Mouse (Mus musculus): Measurements from ENCODE around the gene Ubtd1.
"Not testable (repeated sequence)": the region's sequence is repeated elsewhere in the genome, so short reads cannot be mapped to it uniquely, and the experiment has no call there.

Ubtd1 gene

DNA sequence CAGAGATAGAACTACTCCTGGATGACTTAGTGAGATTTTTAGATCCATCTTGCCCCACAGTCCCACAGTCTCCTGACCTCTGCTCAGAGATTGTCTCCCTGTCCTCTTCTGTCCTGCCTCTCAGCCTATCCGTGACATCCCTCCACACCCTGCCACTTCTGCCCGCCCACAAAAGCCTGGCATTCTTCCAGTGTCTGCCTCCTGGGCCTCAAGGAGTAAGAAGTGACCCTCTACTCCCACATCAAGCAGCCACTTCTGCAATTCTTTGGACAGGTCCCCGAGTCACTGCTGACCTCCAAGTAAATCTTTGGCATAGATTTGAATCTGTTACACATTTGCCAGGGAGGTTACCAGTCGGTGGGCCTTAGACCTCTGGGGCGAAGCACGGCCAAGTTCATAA, 72.7 kb downstream of the Ubtd1 start:
- in situ Hi-C loops (cut with MboI, MseI), result no loop called here

DNA sequence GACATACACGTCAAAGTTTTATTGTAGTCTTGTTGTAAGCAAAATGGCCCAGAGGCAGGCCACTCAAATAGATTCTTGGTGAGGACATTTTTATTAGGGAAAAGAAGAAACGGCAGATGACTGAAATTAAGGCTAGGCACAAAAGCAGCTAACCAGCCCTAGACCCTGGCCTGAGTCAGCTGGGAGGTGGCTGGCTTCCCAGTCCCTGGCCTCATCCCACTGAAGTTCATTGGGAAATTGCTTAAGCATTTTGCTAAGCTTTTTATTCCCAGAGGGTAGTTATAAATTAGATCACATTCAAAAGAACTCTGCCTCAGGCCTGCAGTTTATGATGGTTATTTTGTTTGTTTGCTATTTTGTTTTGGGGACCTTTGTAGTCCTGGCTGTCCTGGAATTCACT, 74.3 kb downstream of the Ubtd1 start:
- in situ Hi-C loops (cut with MboI, MseI), result no loop called here

DNA sequence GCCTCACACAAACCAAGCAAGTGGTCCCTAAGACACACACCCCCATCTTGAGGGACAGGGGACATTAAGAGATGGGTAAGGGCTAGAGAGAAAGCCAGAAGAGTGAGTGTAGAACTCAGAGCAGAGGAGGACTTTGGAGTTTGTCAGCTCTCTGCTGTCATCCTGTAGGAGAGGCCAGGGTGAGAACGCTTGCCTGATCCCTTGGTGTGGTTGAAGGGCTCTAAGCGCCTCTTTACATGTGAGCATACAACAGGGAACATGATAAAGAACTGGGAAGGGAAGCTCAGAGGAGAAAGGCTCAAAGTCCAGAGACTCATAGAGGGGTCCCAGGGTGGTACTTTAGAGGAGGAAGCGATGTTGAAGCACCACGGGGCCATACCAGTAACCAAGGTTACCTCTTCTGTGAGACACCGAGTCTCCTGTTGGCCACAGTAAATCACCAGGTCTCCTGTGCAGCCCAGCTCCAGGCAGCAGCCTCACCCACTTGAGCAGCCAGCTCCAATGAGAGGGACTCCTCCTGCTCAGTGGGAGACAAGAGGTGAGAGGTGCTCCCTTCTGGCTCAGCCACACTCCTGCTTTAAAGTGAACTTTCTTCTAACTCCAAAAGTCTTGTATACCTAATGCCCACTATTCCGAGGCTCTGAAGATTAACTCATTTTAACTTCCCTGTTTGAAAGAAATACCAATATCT, 75.3 kb downstream of the Ubtd1 start:
- in situ Hi-C loops (cut with MboI, MseI), result no loop called here

- in situ Hi-C loops (cut with MboI, MseI), result no loop called here
Observed at GRCm38 (mm10) chr19:42058426-42058825, 76.9 kb downstream of the Ubtd1 start.

- in situ Hi-C loops (cut with MboI, MseI), result no loop called here
Observed at GRCm38 (mm10) chr19:42061443-42061842, 79.9 kb downstream of the Ubtd1 start.

DNA sequence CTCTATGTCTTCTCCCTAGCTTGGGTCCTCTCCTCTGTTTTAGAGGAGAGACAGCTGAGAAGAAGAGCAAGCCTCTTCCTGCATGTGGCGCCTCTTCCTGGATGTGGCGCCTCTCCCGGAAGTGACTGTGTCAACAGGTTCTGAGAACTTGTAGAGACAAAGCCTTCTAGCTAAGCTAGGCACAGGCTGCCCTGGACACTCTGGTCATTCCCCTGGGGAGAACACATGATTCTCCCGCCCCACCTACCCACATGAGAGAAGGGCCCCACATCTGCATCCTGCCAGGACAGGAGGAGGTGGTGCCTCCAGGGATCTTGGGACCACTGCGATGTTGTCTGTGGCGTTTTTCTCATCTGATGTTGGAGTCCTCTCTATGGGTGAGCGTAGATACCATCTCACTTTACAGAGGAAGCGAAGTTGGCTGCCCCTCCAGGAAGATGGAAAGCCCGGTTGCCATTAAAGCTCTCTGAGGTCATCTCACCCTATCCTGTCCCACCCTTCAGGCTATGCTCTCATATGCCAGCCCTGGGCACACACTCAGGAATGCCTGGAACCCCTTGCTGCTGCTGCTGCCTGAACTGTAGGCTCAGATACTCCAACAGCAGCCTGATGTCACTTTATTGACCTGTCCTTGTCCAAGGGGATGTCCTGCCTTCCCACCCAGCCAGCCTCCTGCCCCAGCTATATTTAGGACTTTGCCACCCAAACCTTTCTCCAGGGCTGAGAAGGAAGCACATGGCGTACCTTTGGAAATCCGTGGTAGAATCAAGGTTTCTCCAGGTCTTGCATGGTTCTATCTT, 87.1 kb downstream of the Ubtd1 start:
- in situ Hi-C loops (cut with MboI, MseI), result no loop called here

- in situ Hi-C loops (cut with MboI, MseI), result no loop called here
Observed at GRCm38 (mm10) chr19:42069241-42069525, 87.6 kb downstream of the Ubtd1 start.

DNA sequence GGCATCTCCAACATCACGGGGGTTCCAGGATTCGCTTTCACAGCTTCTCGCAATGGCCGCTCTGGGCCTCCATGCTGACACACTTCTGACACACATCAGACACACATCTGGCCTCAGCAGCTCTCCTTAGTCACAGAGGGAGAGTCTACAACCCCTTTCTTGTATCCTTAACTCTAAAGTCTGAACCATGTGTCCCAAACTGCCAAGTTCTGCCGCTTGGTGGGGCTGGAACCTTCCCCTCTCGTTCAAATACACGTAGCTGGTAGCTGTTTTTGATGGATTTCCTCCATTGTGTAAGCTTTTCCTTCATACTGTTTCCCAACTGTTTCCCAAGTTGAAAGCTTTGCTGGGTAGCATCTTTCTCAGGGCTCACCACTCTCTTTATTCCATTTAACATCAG, 89.7 kb downstream of the Ubtd1 start:
- in situ Hi-C loops (cut with MboI, MseI), result loop anchor here in 1 of 2 experiments (10.0 kb wide), 1 partner anchor 466 kb away; no protein-coding TSS in a partner anchor

DNA sequence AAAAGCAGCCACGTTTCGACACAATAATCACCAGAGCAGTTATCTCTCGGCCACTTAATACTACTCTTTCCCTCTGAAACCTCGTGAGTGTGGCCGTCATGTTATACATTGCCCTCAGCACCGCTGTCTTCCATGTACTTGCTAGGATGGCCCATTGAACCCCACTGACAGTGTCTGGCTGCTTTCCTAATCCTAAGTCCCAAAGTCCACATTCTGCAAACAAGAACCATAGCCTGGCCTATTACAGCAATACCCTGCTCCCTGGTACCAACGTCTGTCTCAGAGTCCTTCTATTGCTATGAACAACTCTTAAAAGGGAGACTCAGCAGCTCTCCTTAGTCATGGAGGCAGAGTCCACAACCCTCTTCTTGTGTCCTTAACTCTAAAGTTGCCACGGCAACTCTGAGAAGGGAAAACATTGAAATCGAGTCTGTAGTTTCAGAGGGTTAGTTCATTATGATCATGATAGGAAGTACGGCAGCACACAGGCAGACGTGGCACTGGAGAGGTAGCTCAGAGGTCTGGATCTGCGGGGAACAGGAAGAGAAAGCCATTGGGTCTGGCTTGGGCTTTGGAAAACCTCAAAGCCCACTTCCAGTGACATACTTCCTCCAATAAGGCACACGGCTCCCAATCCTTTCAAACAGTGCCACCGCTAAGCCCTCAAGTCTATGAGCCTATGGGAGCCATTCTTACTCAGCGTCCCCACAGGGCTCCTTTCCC, 90.5 kb downstream of the Ubtd1 start:
- in situ Hi-C loops (cut with MboI, MseI), result loop anchor here in 1 of 2 experiments (10.0 kb wide), 1 partner anchor 467 kb away; no protein-coding TSS in a partner anchor

GRCm38 (mm10) chr19:42072802-42073201, 91.2 kb downstream of the Ubtd1 start:
- in situ Hi-C loops (cut with MboI, MseI), result loop anchor here in 1 of 2 experiments (10.0 kb wide), 1 partner anchor 468 kb away; no protein-coding TSS in a partner anchor

DNA sequence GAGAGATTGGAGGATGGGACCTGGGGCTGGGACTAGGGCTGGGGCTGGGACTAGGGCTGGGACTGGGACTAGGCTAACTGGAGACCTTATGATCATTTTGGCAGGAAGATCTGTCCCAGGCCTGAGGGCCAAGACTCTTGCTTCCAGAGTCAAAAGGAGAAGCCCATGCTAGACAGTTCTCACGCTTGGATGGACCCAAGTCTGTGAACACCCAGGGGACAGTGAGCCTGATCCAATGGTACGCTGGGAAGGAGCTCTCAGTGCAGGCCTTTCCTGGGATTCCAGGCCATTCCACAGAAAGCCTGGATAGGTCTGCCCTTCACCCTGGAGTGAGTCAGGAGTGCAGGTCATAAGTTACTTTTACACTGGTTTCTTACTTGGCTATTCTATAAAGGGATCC, 93.5 kb downstream of the Ubtd1 start:
- in situ Hi-C loops (cut with MboI, MseI), result loop anchor here in 1 of 2 experiments (10.0 kb wide), 1 partner anchor 470 kb away; no protein-coding TSS in a partner anchor

- in situ Hi-C loops (cut with MboI, MseI), result loop anchor here in 1 of 2 experiments (10.0 kb wide), 1 partner anchor 471 kb away; no protein-coding TSS in a partner anchor
Observed at GRCm38 (mm10) chr19:42075992-42076391, 94.4 kb downstream of the Ubtd1 start.

DNA sequence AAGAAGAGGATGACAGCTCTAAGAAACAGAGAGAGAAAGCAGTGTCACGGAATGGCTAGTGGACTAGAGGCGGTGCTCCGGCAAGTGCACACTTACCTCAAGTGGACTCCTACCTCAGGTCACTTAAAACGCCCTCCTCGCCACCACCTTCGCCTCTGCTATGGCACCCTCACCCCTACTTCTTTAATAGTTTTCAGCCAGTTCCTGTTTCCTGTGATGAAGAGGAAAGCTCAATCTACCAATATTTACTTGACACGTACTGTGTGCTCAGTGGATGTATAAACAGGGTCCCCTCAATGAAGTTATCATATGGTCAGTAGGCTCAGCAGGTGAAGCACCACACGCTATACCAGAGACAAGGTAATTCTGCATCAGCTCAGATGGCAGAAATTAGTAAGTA, 97.0 kb downstream of the Ubtd1 start:
- in situ Hi-C loops (cut with MboI, MseI), result loop anchor here in 1 of 2 experiments (10.0 kb wide), 1 partner anchor 474 kb away; no protein-coding TSS in a partner anchor

GRCm38 (mm10) chr19:42079006-42079405, 97.4 kb downstream of the Ubtd1 start:
- in situ Hi-C loops (cut with MboI, MseI), result loop anchor here in 1 of 2 experiments (10.0 kb wide), 1 partner anchor 474 kb away; no protein-coding TSS in a partner anchor

DNA sequence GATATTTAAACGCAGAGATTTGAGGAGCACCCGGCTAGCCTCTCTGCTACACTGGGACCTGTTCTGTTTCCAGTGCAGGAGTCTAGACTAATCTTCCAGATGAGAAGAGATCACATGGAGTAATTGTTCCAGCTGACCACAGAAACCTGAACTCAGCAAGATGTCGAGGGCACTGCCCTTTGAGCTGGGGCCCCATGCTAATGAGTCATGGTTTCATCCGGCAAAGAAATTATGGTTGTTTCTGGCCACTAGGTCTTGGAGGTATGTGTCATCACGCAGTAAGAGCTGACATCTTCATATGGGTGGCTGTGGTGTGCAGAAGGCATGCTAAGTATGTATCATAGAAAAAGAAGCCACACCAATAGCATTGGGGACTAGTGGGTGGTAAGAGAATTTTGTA, 98.4 kb downstream of the Ubtd1 start:
- in situ Hi-C loops (cut with MboI, MseI), result loop anchor here in 1 of 2 experiments (10.0 kb wide), 1 partner anchor 475 kb away; no protein-coding TSS in a partner anchor

- in situ Hi-C loops (cut with MboI, MseI), result no loop called here
Observed at GRCm38 (mm10) chr19:42080469-42080868, 98.9 kb downstream of the Ubtd1 start.

- in situ Hi-C loops (cut with MboI, MseI), result not testable (repeated sequence)
Observed at GRCm38 (mm10) chr19:42081613-42082012, 100.0 kb downstream of the Ubtd1 start.
